Mouse (Mus musculus): ENCODE data around the gene Wfdc18. TPM values are rescaled to one million over a fixed set of nuclear protein-coding genes. Genes with fewer than 3 reads are reported as not detected.

The Wfdc18 gene
- polyA plus RNA-seq, 1 experiment from 2014 or later: not detected

GRCm38 (mm10) chr11:83728757-83729432 lies 20.1 kb downstream of the Wfdc18 start:
- Histone ChIP-seq H3K9ac (replicated peaks) (no peak overlapping the region), H3K27ac (replicated peaks) (no peak overlapping the region), H3K36me3 (no peaks in the 10 kb centered on the region), H3K27me3 (no peaks in the 10 kb centered on the region), H3K4me2 (replicated peaks) (no peak overlapping the region), H3K9me3 (no peaks in the 10 kb centered on the region), H3K4me3 (no peak overlapping the region), H3K4me1 (no peaks in the 10 kb centered on the region)
- ATAC-seq (replicated peaks): no peak
- WGBS: 78% methylated on average over 3 of the region's 3 CpGs

GRCm38 (mm10) chr11:83731116-83731515 lies 22.3 kb downstream of the Wfdc18 start:
- no peaks in the 10 kb centered on the region for H3K9me3 ChIP-seq
- no peak overlapping the region for H3K4me3 ChIP-seq
- no peaks in the 10 kb centered on the region for H3K27me3 ChIP-seq
- no peak for ATAC-seq (replicated peaks)
- no peak overlapping the region for H3K27ac ChIP-seq (replicated peaks)
- H3K4me1 ChIP-seq: no peaks in the 10 kb centered on the region
- H3K9ac ChIP-seq (replicated peaks): no peak overlapping the region
- no peak overlapping the region for H3K4me2 ChIP-seq (replicated peaks)
- 87% methylated on average over 1 of the region's 1 CpGs for whole genome bisulfite sequencing
- H3K36me3 ChIP-seq: no peaks in the 10 kb centered on the region

GRCm38 (mm10) chr11:83733071-83733640 lies 24.3 kb downstream of the Wfdc18 start:
- H3K9ac ChIP-seq (replicated peaks): no peak overlapping the region
- no peak for ATAC-seq (replicated peaks)
- H3K9me3 ChIP-seq: no peaks in the 10 kb centered on the region
- no peak overlapping the region for H3K4me3 ChIP-seq
- 81% methylated on average over 5 of the region's 5 CpGs for WGBS
- H3K36me3 ChIP-seq: no peaks in the 10 kb centered on the region
- H3K27me3 ChIP-seq: no peaks in the 10 kb centered on the region
- H3K27ac ChIP-seq (replicated peaks): no peak overlapping the region
- H3K4me2 ChIP-seq (replicated peaks): no peak overlapping the region
- H3K4me1 ChIP-seq: no peaks in the 10 kb centered on the region

GRCm38 (mm10) chr11:83734215-83734614 lies 25.4 kb downstream of the Wfdc18 start:
- no peak overlapping the region for H3K4me3 ChIP-seq
- H3K27ac ChIP-seq (replicated peaks): no peak overlapping the region
- no peaks in the 10 kb centered on the region for H3K9me3 ChIP-seq
- H3K9ac ChIP-seq (replicated peaks): no peak overlapping the region
- no peaks in the 10 kb centered on the region for H3K36me3 ChIP-seq
- WGBS: 90% methylated on average over 1 of the region's 1 CpGs
- H3K4me2 ChIP-seq (replicated peaks): no peak overlapping the region
- H3K27me3 ChIP-seq: no peaks in the 10 kb centered on the region
- H3K4me1 ChIP-seq: no peaks in the 10 kb centered on the region
- ATAC-seq (replicated peaks): no peak

- H3K27ac ChIP-seq (replicated peaks): no peak overlapping the region
- 81% methylated on average over 2 of the region's 2 CpGs for WGBS
- no peak overlapping the region for H3K4me2 ChIP-seq (replicated peaks)
- no peaks in the 10 kb centered on the region for H3K36me3 ChIP-seq
- no peaks in the 10 kb centered on the region for H3K9me3 ChIP-seq
- no peaks in the 10 kb centered on the region for H3K27me3 ChIP-seq
- H3K4me1 ChIP-seq: no peaks in the 10 kb centered on the region
- no peak for ATAC-seq (replicated peaks)
- H3K9ac ChIP-seq (replicated peaks): no peak overlapping the region
- no peak overlapping the region for H3K4me3 ChIP-seq
Observed at GRCm38 (mm10) chr11:83735881-83736280, 27.1 kb downstream of the Wfdc18 start.

- Histone ChIP-seq H3K9ac (replicated peaks) (no peak overlapping the region), H3K27ac (replicated peaks) (no peak overlapping the region), H3K9me3 (no peaks in the 10 kb centered on the region), H3K4me2 (replicated peaks) (no peak overlapping the region), H3K36me3 (no peaks in the 10 kb centered on the region), H3K4me1 (no peaks in the 10 kb centered on the region), H3K4me3 (no peak overlapping the region), H3K27me3 (peaks cover 9% of the 10 kb centered on the region; the same call in 1 of the 2 replicates)
- WGBS: 82% methylated on average over 3 of the region's 3 CpGs
- no peak for ATAC-seq (replicated peaks)
Observed at GRCm38 (mm10) chr11:83737109-83737558, 28.3 kb downstream of the Wfdc18 start.

- H3K4me1 ChIP-seq: no peaks in the 10 kb centered on the region
- no peak for ATAC-seq (replicated peaks)
Observed at GRCm38 (mm10) chr11:83739241-83739640, 30.4 kb downstream of the Wfdc18 start.

GRCm38 (mm10) chr11:83740443-83740991 lies 31.7 kb downstream of the Wfdc18 start:
- ATAC-seq (replicated peaks): no peak
- Histone ChIP-seq H3K4me3 (no peak overlapping the region), H3K9ac (replicated peaks) (no peak overlapping the region), H3K27me3 (peaks cover 9% of the 10 kb centered on the region; the same call in 1 of the 2 replicates), H3K4me1 (no peaks in the 10 kb centered on the region), H3K4me2 (replicated peaks) (no peak overlapping the region), H3K27ac (replicated peaks) (no peak overlapping the region), H3K36me3 (no peaks in the 10 kb centered on the region), H3K9me3 (no peaks in the 10 kb centered on the region)
- 83% methylated on average over 4 of the region's 4 CpGs for WGBS

More at GRCm38 (mm10) chr11:83739241-83739640, 30.4 kb downstream of the Wfdc18 start:
- peaks cover 9% of the 10 kb centered on the region; the same call in 1 of the 2 replicates for H3K27me3 ChIP-seq
- H3K36me3 ChIP-seq: no peaks in the 10 kb centered on the region
- WGBS: 27% methylated on average over 5 of the region's 5 CpGs
- no peak overlapping the region for H3K4me3 ChIP-seq
- no peak overlapping the region for H3K27ac ChIP-seq (replicated peaks)
- no peak overlapping the region for H3K4me2 ChIP-seq (replicated peaks)
- no peaks in the 10 kb centered on the region for H3K9me3 ChIP-seq
- H3K9ac ChIP-seq (replicated peaks): no peak overlapping the region

- Histone ChIP-seq H3K27me3 (peaks cover 9% of the 10 kb centered on the region; the same call in 1 of the 2 replicates), H3K9me3 (no peaks in the 10 kb centered on the region), H3K4me1 (no peaks in the 10 kb centered on the region), H3K36me3 (no peaks in the 10 kb centered on the region), H3K4me3 (no peak overlapping the region), H3K27ac (replicated peaks) (no peak overlapping the region), H3K9ac (replicated peaks) (no peak overlapping the region), H3K4me2 (replicated peaks) (no peak overlapping the region)
- WGBS: 85% methylated on average over 5 of the region's 5 CpGs
- ATAC-seq (replicated peaks): no peak
Observed at GRCm38 (mm10) chr11:83741841-83742240, 33.0 kb downstream of the Wfdc18 start.

- H3K4me3 ChIP-seq: no peak overlapping the region
- peaks cover 13% of the 10 kb centered on the region; the same call in 1 of the 2 replicates for H3K27me3 ChIP-seq
- no peaks in the 10 kb centered on the region for H3K9me3 ChIP-seq
- no peak overlapping the region for H3K9ac ChIP-seq (replicated peaks)
- 75% methylated on average over 9 of the region's 9 CpGs for WGBS
- H3K4me1 ChIP-seq: no peaks in the 10 kb centered on the region
- ATAC-seq (replicated peaks): no peak
- H3K27ac ChIP-seq (replicated peaks): no peak overlapping the region
- no peaks in the 10 kb centered on the region for H3K36me3 ChIP-seq
- H3K4me2 ChIP-seq (replicated peaks): no peak overlapping the region
Observed at GRCm38 (mm10) chr11:83742731-83743355, 34.0 kb downstream of the Wfdc18 start.

- H3K9me3 ChIP-seq: no peaks in the 10 kb centered on the region
- H3K27ac ChIP-seq (replicated peaks): no peak overlapping the region
- H3K36me3 ChIP-seq: no peaks in the 10 kb centered on the region
- no peak overlapping the region for H3K4me3 ChIP-seq
- WGBS: 77% methylated on average over 3 of the region's 3 CpGs
- no peak overlapping the region for H3K9ac ChIP-seq (replicated peaks)
- H3K4me1 ChIP-seq: no peaks in the 10 kb centered on the region
- no peak for ATAC-seq (replicated peaks)
- peaks cover 19% of the 10 kb centered on the region; the same call in 1 of the 2 replicates for H3K27me3 ChIP-seq
- H3K4me2 ChIP-seq (replicated peaks): no peak overlapping the region
Observed at GRCm38 (mm10) chr11:83743525-83743924, 34.7 kb downstream of the Wfdc18 start.

- Histone ChIP-seq H3K9ac (replicated peaks) (no peak overlapping the region), H3K36me3 (no peaks in the 10 kb centered on the region), H3K27ac (replicated peaks) (no peak overlapping the region), H3K4me3 (no peak overlapping the region), H3K9me3 (no peaks in the 10 kb centered on the region), H3K4me2 (replicated peaks) (no peak overlapping the region), H3K27me3 (peaks cover 18% of the 10 kb centered on the region; the same call in 1 of the 2 replicates), H3K4me1 (no peaks in the 10 kb centered on the region)
- 81% methylated on average over 4 of the region's 4 CpGs for WGBS
- no peak for ATAC-seq (replicated peaks)
Observed at GRCm38 (mm10) chr11:83746152-83746551, 37.3 kb downstream of the Wfdc18 start.

Data from forebrain, embryonic 15.5 days (tissue).